Mouse (Mus musculus): ENCODE data around the gene Rarb. TPM values are rescaled to one million over a fixed set of nuclear protein-coding genes. Genes with fewer than 3 reads are reported as not detected.

Gene Rarb
- polyA plus RNA-seq, 1 experiment from 2014 or later: 2.2 TPM

DNA sequence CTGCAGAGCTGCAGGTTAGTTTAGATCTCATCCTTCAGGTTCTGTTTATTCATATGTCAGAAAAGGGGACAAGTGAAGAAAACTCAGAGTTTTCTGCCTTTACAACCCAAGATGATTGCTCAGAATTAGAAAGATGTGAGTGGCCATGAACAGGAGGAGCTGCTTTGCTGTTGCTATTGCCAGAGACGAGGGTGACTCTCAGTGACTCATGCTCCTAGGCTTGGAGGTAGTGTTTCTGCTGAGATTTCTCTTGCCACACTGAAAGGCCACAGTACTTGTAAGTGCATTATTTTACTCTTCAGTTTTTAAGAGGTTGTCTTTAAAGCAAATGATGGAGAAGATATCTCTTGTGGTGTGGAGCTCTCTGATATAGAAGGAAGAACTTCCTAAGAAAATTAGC is 277.3 kb downstream of the Rarb start:
- Histone ChIP-seq H3K4me3 (ENCODE audit: low read depth, low read length) (no peak overlapping the region), H3K27me3 (ENCODE audit: insufficient read depth, low read length) (no peaks in the 10 kb centered on the region), H3K9ac (replicated peaks) (no peak overlapping the region), H3K9me3 (ENCODE audit: low read length) (no peaks in the 10 kb centered on the region), H3K4me2 (ENCODE audit: low read depth, low read length) (no peak overlapping the region), H3K4me1 (ENCODE audit: insufficient read depth) (no peaks in the 10 kb centered on the region), H3K27ac (ENCODE audit: low read depth) (no peak overlapping the region), H3K36me3 (replicated peaks; ENCODE audit: insufficient read depth, low read length) (no peaks in the 10 kb centered on the region)
- no peak for ATAC-seq
- TF ChIP-seq CTCF (IDR thresholded peaks at IDR 0.05; ENCODE audit: low read depth) (no peak), EP300 (IDR thresholded peaks at IDR 0.05; ENCODE audit: low read depth) (no peak)
- 63% methylated on average over 1 of the region's 1 CpGs for WGBS (ENCODE audit: insufficient replicate concordance)
- DNase-seq: no peak

GRCm38 (mm10) chr14:16537433-16537832 is 281.5 kb downstream of the Rarb start:
- TF ChIP-seq CTCF (IDR thresholded peaks at IDR 0.05; ENCODE audit: low read depth): no peak
- TF ChIP-seq EP300 (IDR thresholded peaks at IDR 0.05; ENCODE audit: low read depth): no peak
- Histone ChIP-seq H3K9ac (replicated peaks) (no peak overlapping the region), H3K4me3 (ENCODE audit: low read depth, low read length) (no peak overlapping the region), H3K27ac (ENCODE audit: low read depth) (no peak overlapping the region), H3K36me3 (replicated peaks; ENCODE audit: insufficient read depth, low read length) (no peaks in the 10 kb centered on the region), H3K4me1 (ENCODE audit: insufficient read depth) (no peaks in the 10 kb centered on the region), H3K4me2 (ENCODE audit: low read depth, low read length) (no peak overlapping the region), H3K27me3 (ENCODE audit: insufficient read depth, low read length) (no peaks in the 10 kb centered on the region), H3K9me3 (ENCODE audit: low read length) (no peaks in the 10 kb centered on the region)
- 60% methylated on average over 4 of the region's 4 CpGs for WGBS (ENCODE audit: insufficient replicate concordance)
- DNase-seq (no peak), ATAC-seq (no peak)

DNA sequence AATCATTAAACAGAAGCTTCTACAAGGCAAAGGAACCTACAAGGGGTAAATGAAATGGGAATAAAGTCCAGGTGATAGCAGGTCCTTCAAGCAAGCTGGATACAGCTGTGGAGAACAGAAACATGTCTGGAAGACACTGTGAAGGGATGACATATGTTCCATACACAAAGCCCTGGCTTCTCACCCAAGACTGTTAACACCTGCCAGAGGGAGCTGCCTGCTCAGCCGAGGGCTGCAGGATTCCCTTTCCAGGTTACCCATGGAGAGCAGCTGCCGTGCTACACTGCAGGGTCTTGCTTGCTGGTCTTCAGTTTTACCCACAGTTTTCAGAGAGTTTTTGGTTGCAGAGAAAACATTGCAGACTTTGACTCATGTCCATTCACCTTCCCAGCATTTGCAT is 290.3 kb downstream of the Rarb start:
- Histone ChIP-seq H3K4me3 (ENCODE audit: low read depth, low read length) (no peak overlapping the region), H3K4me2 (ENCODE audit: low read depth, low read length) (no peak overlapping the region), H3K27me3 (ENCODE audit: insufficient read depth, low read length) (no peaks in the 10 kb centered on the region), H3K36me3 (replicated peaks; ENCODE audit: insufficient read depth, low read length) (no peaks in the 10 kb centered on the region), H3K9ac (replicated peaks) (no peak overlapping the region), H3K27ac (ENCODE audit: low read depth) (no peak overlapping the region), H3K9me3 (ENCODE audit: low read length) (no peaks in the 10 kb centered on the region), H3K4me1 (ENCODE audit: insufficient read depth) (no peaks in the 10 kb centered on the region)
- no peak for TF ChIP-seq CTCF (IDR thresholded peaks at IDR 0.05; ENCODE audit: low read depth)
- no peak for TF ChIP-seq EP300 (IDR thresholded peaks at IDR 0.05; ENCODE audit: low read depth)
- ATAC-seq (no peak), DNase-seq (no peak)
- 77% methylated on average over 2 of the region's 2 CpGs for WGBS (ENCODE audit: insufficient replicate concordance)

DNA sequence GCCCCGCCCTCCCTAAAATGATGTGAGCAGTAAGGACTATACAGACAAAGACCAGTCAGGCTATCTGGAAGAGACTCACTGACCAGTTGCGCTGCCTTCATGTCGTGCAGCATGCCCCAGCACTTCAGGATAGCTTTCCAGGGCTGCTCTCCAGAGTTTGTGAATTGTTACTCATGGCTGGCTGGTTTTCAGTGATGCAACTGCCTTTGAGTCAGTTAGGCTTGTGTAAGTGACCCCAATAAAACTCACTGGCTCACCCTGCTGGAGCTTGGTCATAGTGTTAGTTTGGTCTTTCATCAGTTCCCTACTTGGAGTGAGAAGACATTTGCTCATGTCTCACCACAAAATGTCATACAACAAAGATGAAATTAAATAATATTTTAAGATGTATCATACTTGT is 292.8 kb downstream of the Rarb start:
- DNase-seq: peak; percentile 18
- no peak overlapping the region for H3K27ac ChIP-seq (ENCODE audit: low read depth)
- no peaks in the 10 kb centered on the region for H3K9me3 ChIP-seq (ENCODE audit: low read length)
- no peak overlapping the region for H3K4me2 ChIP-seq (ENCODE audit: low read depth, low read length)
- no peak overlapping the region for H3K4me3 ChIP-seq (ENCODE audit: low read depth, low read length)
- no peak for ATAC-seq
- 80% methylated on average over 3 of the region's 3 CpGs for WGBS (ENCODE audit: insufficient replicate concordance)
- no peak overlapping the region for H3K9ac ChIP-seq (replicated peaks)
- no peaks in the 10 kb centered on the region for H3K36me3 ChIP-seq (replicated peaks; ENCODE audit: insufficient read depth, low read length)
- TF ChIP-seq CTCF (IDR thresholded peaks at IDR 0.05; ENCODE audit: low read depth): peak; percentile 32
- no peak for TF ChIP-seq EP300 (IDR thresholded peaks at IDR 0.05; ENCODE audit: low read depth)
- no peaks in the 10 kb centered on the region for H3K4me1 ChIP-seq (ENCODE audit: insufficient read depth)
- H3K27me3 ChIP-seq (ENCODE audit: insufficient read depth, low read length): no peaks in the 10 kb centered on the region

GRCm38 (mm10) chr14:16525137-16525924 is 293.6 kb downstream of the Rarb start:
- no peak overlapping the region for H3K4me2 ChIP-seq (ENCODE audit: low read depth, low read length)
- H3K4me3 ChIP-seq (ENCODE audit: low read depth, low read length): no peak overlapping the region
- H3K9ac ChIP-seq (replicated peaks): no peak overlapping the region
- no peaks in the 10 kb centered on the region for H3K4me1 ChIP-seq (ENCODE audit: insufficient read depth)
- 73% methylated on average over 5 of the region's 5 CpGs for WGBS (ENCODE audit: insufficient replicate concordance)
- no peak for ATAC-seq
- no peak overlapping the region for H3K27ac ChIP-seq (ENCODE audit: low read depth)
- H3K9me3 ChIP-seq (ENCODE audit: low read length): no peaks in the 10 kb centered on the region
- H3K27me3 ChIP-seq (ENCODE audit: insufficient read depth, low read length): no peaks in the 10 kb centered on the region
- H3K36me3 ChIP-seq (replicated peaks; ENCODE audit: insufficient read depth, low read length): no peaks in the 10 kb centered on the region
- TF ChIP-seq CTCF (IDR thresholded peaks at IDR 0.05; ENCODE audit: low read depth) (no peak), EP300 (IDR thresholded peaks at IDR 0.05; ENCODE audit: low read depth) (no peak)
- no peak for DNase-seq

DNA sequence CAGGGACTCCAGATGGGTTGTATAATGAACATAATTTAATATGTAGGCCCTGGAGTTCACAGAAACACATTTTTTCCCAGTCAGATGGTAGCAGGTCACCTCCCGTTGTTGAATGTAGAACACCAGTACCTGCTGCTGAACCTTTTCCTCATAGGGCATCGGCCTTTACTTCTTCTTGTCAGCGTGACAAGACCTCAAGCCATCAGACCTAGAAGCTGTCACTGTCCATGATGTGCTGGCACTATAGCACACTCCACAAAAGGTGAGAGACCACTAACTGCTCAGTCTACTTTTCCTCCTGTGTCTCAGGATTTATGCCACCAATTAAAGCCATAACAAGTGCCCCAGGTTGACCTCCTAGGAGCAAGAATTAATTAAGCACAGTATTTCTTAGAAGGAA is 296.1 kb downstream of the Rarb start:
- WGBS (ENCODE audit: insufficient replicate concordance): 80% methylated on average over 3 of the region's 3 CpGs
- no peaks in the 10 kb centered on the region for H3K9me3 ChIP-seq (ENCODE audit: low read length)
- H3K9ac ChIP-seq (replicated peaks): no peak overlapping the region
- TF ChIP-seq EP300 (IDR thresholded peaks at IDR 0.05; ENCODE audit: low read depth) (no peak), CTCF (IDR thresholded peaks at IDR 0.05; ENCODE audit: low read depth) (no peak)
- no peaks in the 10 kb centered on the region for H3K36me3 ChIP-seq (replicated peaks; ENCODE audit: insufficient read depth, low read length)
- no peaks in the 10 kb centered on the region for H3K4me1 ChIP-seq (ENCODE audit: insufficient read depth)
- no peak for ATAC-seq
- H3K4me3 ChIP-seq (ENCODE audit: low read depth, low read length): no peak overlapping the region
- H3K4me2 ChIP-seq (ENCODE audit: low read depth, low read length): no peak overlapping the region
- no peaks in the 10 kb centered on the region for H3K27me3 ChIP-seq (ENCODE audit: insufficient read depth, low read length)
- H3K27ac ChIP-seq (ENCODE audit: low read depth): no peak overlapping the region
- DNase-seq: no peak
